Mouse (Mus musculus) MEL (cell line): ENCODE results near the gene Rnf213.

Experiments
- CHD1 ChIP-seq: IDR thresholded peaks from 2 replicates; pipeline ENCODE4 v1.6.1; 2012; ENCODE audit warnings: low read depth, mild to moderate bottlenecking, inconsistent platforms, low read length, improper control_type of control experiment
- CTCF ChIP-seq, 3 experiments: IDR thresholded peaks in 2 of 3; conservative IDR thresholded peaks in 1 of 3; 2 replicates each; pipeline ENCODE4 v1.5.1; 2011 to 2012; ENCODE audit warnings: low read length in 3 of 3, low read depth in 2 of 3, mild to moderate bottlenecking in 2 of 3, improper control_type of control experiment in 1 of 3, inconsistent platforms in 1 of 3, mixed read lengths in 1 of 3, moderate library complexity in 1 of 3; ENCODE audit not compliant: control insufficient read depth in 1 of 3, insufficient read depth in 1 of 3, poor library complexity in 1 of 3, severe bottlenecking in 1 of 3
- ELF1 ChIP-seq: IDR thresholded peaks from 2 replicates; pipeline ENCODE4 v1.6.1; 2014; ENCODE audit warnings: low read depth, mild to moderate bottlenecking, inconsistent platforms, low read length, improper control_type of control experiment, moderate library complexity
- EP300 ChIP-seq, 2 experiments: IDR thresholded peaks; 2 replicates each; pipeline ENCODE4 v1.6.1; 2011; ENCODE audit warnings: improper control_type of control experiment in 2 of 2, low read length in 2 of 2, low read depth in 1 of 2, mild to moderate bottlenecking in 1 of 2
- POLR2A ChIP-seq, 2 experiments: IDR thresholded peaks; 2 replicates each; pipeline ENCODE4 v1.6.1; 2011 to 2012; ENCODE audit warnings: low read length in 2 of 2, mild to moderate bottlenecking in 2 of 2, control low read depth in 1 of 2, improper control_type of control experiment in 1 of 2, low read depth in 1 of 2, moderate library complexity in 1 of 2; ENCODE audit not compliant: control insufficient read depth in 1 of 2, insufficient read depth in 1 of 2, poor library complexity in 1 of 2
- RCOR1 ChIP-seq: IDR thresholded peaks from 2 replicates; pipeline ENCODE4 v1.6.1; 2012; ENCODE audit warnings: low read depth, mild to moderate bottlenecking, inconsistent platforms, low read length, improper control_type of control experiment
- TAL1 ChIP-seq: IDR thresholded peaks from 2 replicates; pipeline ENCODE4 v1.6.1; 2012; ENCODE audit warnings: mild to moderate bottlenecking, inconsistent platforms, low read length, moderate library complexity, mixed read lengths
- ZC3H11A ChIP-seq: IDR thresholded peaks from 2 replicates; pipeline ENCODE4 v1.6.1; 2012; ENCODE audit warnings: low read depth, mild to moderate bottlenecking, inconsistent platforms, low read length, improper control_type of control experiment
- ZMIZ1 ChIP-seq: IDR thresholded peaks from 2 replicates; pipeline ENCODE4 v1.6.1; 2012; ENCODE audit warnings: low read depth, mild to moderate bottlenecking, inconsistent platforms, low read length, improper control_type of control experiment, moderate library complexity
- ZNF384 ChIP-seq: IDR thresholded peaks from 2 replicates; pipeline ENCODE4 v1.6.1; 2012; ENCODE audit warnings: low read depth, mild to moderate bottlenecking, inconsistent platforms, low read length, improper control_type of control experiment

- TF ChIP-seq CTCF (IDR thresholded peaks at IDR 0.05 in 2 of 3, conservative IDR thresholded peaks at IDR 0.05 in 1 of 3; ENCODE audit: control insufficient read depth in 1 of 3, insufficient read depth in 1 of 3, low read depth in 2 of 3, low read length in 3 of 3, poor library complexity in 1 of 3, severe bottlenecking in 1 of 3) (no peak), ZMIZ1 (no peak), CHD1 (no peak), POLR2A (IDR thresholded peaks at IDR 0.05; ENCODE audit: control insufficient read depth in 1 of 2, insufficient read depth in 1 of 2, low read depth in 1 of 2, low read length in 2 of 2, poor library complexity in 1 of 2) (no peak), TAL1 (no peak), RCOR1 (no peak), ZC3H11A (no peak), EP300 (IDR thresholded peaks at IDR 0.05; ENCODE audit: low read depth in 1 of 2, low read length in 2 of 2) (no peak), ELF1 (no peak), ZNF384 (no peak)
Observed at GRCm38 (mm10) chr11:119456097-119456496, 63.2 kb downstream of the Rnf213 start.
